Mouse (Mus musculus) heart, adult 9 months (tissue): ENCODE data around the gene Ckm.
A peak's percentile ranks its signal among the peaks of the same experiment; 100 is the strongest.

Experiments
- DNase-seq, 2 experiments: peaks; one replicate each; pipeline ENCODE4 v3.0.0; 2022; ENCODE audit warnings: low spot score in 2 of 2

Gene Ckm

GRCm38 (mm10) chr7:19404476-19404875, at the start of gene Ckm:
Gene Ckm, plus strand, starts transcription at chr7:19404776.
- no peak for DNase-seq

- no peak for DNase-seq
Observed at GRCm38 (mm10) chr7:19354991-19355390, 49.6 kb upstream of the Ckm start.

GRCm38 (mm10) chr7:19356311-19356710, 48.3 kb upstream of the Ckm start:
- no peak for DNase-seq

DNA sequence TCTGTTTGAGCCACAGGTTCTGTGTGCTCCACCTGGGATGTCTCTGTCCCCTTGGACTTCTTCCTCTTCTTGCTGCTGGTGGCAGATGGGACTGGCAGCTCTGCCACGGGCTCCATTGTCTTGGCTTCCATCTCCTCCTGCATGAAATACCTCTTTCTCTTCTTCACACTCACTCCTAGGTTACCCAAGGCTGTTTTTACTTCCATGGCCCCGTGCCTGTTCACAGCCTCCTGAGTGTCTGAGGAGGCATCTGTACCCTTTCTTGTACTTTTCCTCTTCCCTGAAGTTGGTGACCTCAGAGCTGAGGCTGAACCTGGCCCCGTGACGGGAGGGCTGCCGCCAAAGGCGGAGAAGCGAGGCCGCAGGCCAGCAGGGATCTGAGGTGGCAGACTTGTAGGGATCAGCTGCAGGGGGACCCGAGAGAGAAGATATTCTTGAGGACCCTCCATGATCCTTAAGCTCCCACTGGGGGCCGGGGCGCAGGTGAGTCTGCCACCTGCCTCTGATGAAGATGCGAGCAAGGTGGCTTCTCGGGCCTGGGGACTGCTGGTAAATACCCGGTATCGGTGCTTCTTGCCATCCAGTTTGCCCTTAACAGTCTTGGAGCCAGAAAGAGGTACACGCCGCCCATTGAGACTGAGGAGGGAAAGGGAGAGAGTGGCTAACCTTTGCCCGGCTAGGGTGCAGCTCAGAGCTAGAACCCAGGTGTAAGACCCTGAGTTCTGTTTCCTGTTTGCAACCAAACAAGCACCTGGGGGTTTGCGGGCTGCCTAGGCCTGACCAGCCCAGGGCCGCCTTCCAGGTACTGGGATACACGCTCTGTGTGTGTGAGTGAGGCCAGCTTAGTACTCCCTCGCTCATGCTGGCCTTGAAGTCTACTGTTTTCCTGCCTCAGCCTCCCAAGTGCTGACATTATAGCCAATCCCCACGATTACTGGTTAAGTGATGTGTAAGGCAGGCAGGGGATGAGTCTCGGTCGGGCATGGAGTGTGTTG, 46.9 kb upstream of the Ckm start:
- DNase-seq, result no peak

DNA sequence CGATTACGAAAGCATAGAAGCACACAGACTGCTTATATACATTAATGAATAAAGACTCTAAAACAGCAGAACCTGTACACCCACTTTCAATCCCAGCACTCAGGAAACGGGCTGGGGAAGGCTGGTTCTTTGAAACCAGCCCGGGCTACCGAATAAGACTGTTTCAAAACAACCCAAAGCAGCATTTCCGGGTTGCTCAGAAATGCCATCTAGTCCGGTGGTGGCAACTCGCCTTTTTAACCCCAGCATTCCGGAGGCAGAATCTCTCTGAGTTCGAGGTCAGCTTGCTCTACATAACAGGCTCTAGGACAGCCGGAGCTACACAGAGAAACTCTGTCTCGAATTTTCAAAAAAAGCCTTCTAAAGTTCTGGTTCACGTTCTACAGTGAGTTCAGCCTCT, 45.9 kb upstream of the Ckm start:
- no peak for DNase-seq

GRCm38 (mm10) chr7:19359299-19359891, 45.2 kb upstream of the Ckm start, which contains the start of the genes Cd3eap and Ppp1r13l:
Gene Cd3eap, minus strand, starts transcription at chr7:19359483.
Gene Ppp1r13l, plus strand, starts transcription at chr7:19359749.
- peak; percentile 82 to 91 for DNase-seq

DNA sequence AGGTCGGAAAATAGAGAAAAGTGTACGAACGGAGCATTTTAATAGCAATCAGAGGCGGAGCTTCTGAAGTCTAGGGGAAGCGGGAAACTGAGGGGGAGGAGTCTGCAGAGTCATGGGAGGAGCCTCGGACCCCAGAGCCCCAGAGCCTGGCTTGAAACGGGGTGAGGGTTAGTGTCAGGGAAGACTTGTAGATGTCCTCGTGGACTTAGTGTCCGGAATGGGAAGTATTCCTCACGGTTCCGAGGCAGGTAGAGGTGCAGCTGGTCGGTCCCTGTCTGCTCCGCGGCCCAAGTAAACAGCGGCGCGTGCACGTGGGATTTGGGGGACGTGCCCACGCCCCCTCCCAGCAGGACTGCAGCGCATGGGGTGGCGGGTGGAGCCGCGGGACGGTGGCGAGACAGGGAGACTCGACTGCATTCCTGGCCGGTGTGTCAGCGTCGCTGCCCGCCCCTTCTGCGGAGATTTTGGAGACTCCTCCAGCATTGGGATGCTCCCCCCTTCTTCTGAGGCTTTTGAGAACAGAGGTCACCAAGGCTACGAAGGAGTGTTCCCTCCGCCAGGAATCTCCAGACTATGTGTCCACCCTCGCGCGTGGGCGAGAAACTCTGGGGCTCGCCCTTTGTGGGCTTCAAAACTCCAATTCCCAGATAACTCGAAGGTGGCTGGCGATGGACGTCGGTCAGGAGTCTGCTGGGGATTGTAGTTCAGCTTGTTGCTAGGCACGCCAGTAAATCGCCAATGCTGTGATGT, 44.5 kb upstream of the Ckm start:
- peak; percentile 78 to 81 for DNase-seq

DNA sequence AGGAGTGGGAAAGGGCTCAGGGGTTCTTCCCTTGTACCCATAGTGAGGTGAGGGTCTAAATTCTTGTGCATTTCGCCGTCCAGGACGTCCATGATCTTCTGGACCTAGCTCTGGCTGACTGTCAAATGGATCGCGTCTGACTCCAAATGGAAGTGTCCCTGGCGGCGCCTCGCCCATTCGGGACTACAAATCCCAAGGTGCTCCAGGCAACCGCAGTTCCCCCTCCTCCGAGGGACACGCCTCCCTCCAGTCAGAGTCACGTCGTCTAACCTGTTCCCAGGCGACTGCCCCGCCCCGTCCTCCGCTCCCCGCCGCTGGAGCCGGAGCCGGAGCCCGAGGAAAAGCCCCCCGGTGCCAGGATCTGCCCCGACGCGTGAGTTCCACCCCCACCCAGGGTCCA, 43.6 kb upstream of the Ckm start:
- peak; percentile 93 to 94 for DNase-seq

DNA sequence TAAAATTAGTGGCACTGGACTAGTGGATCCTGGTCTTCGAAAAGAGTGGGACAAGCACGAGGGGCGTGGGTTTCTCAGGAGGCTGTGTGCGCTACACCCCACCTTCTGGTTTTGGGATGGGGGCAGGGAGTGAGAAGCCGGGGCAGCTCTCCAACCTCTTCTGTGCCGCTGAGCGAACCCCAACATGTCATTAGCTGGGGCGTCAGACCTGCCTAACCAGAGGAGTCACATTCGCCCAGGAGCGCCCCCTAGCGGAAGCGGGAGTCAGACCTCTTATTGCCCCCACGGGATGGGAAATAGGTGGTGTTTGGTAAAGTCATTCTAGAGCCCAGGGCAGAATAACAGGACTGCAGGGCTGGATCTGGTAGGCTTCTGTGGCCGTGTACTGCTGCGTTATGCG, 42.9 kb upstream of the Ckm start:
- DNase-seq, result peak; percentile 78 to 82

- peak; percentile 71 to 74 for DNase-seq
Observed at GRCm38 (mm10) chr7:19362276-19362675, 42.3 kb upstream of the Ckm start.

DNA sequence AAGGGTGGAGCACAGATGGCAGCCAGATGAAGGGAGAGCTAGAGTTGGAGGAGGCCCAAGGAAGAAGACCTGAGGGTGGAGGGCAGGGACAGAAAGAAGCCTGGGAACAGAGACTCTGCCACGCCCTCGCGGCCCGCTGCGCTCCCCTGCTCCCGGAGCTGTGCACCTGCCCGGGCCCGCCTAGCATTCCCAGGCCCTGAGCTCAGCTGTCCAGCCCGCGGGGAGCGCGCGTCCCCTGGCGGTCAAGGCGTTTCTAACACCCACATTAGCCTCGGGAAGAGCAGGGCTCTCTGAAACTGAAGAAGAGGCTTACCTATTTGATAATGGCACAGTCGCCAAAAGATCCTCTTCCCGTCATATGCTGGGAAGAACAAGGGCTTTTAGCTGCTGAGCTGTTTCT, 40.7 kb upstream of the Ckm start:
- peak; percentile 64 to 79 for DNase-seq

DNA sequence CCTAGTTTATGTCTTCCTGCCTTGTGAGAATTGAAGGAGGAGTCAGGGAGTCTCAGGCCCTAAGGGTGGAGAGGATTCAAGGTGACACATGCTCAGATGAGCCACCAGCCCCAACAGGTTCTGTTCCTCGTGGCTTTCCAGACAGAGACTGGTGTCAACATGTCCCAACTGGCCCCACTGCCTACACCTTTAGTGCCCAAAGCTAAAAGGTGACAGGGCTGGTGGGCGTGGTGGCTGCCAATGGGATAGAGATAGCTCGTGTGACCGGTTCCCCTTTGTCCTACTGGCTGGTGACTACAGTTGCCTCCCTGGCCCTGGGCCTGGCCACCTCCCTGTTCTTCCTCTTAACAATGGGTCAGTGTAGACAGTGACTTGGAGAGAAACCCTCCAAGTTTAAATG, 39.2 kb upstream of the Ckm start:
- no peak for DNase-seq

DNA sequence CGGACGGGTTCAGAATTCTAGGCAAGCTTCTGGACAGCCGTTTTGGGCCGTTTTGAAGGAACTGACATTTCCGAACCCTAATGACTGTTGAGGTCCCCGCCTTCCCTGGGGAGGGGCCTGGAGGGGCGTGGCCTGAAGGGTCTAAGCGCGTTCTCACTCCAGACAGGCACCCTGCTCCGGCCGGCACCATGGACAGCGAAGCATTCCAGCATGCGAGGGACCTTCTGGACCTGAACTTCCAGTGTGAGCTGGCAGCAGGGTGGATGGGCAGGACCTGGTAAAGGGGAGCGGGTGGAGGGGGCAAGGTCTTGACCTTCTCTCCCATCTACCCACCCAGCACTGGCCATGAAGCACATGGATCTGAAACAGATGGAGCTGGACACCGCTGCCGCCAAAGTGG, 36.2 kb upstream of the Ckm start:
- DNase-seq, result no peak

- peak in 1 of 2 experiments; percentile 33 for DNase-seq
Observed at GRCm38 (mm10) chr7:19369823-19370425, 34.7 kb upstream of the Ckm start.

GRCm38 (mm10) chr7:19373367-19373766, 31.2 kb upstream of the Ckm start:
- DNase-seq, result no peak

DNA sequence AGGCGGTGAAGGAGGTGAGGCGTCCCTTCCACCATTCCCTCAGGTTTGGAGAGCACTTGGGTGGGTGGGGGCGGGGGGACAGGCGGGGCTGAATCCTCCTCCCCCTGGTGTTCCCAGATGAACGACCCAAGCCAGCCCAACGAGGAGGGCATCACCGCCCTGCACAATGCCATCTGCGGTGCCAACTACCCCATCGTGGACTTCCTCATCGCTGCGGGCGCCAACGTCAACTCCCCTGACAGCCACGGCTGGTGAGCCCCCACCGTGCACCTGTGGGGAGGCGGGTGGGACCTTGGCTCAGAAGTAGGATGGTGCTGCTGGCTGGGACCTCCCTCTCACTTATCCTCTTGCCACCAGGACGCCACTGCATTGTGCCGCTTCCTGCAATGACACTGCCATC, 29.2 kb upstream of the Ckm start:
- no peak for DNase-seq

DNA sequence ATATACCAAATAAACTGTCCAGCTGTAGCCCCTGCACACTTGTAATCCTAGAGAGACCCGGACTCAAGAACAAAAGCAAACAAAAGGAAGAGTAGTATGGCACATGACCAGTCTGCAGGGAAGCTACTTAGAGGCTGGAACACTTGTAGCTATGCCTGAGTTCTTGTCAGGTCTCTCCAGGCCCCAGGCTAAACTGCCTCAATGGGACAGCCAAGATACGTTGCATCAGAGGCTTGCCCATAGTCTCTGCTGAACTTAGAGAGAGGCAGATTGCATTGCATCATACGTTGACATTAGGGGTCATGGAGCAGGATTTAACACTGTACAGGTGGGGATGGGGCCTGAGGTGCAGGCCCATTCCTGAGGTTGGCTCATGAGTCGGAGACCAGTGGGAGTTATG, 28.6 kb upstream of the Ckm start:
- DNase-seq, result no peak

DNA sequence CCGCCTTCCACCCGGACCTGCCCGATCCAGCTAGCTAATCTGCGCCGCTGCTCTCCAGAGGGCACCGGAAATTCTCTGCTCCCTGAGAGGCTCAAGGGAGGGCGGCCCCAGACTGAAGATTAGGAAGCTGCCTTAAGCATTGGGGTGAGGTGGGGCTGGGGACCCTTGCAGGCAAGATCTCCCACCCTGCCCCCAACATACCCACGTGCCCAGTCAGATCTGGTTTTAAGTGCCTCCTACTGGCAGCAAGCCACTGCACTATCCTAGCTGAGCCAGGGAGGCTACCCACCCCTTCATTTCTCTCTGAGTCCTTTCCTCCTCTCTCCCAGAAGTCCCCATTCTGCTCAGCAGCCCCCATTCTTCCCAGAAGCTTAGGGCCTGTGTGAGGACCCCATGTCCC, 26.5 kb upstream of the Ckm start:
- no peak for DNase-seq

DNA sequence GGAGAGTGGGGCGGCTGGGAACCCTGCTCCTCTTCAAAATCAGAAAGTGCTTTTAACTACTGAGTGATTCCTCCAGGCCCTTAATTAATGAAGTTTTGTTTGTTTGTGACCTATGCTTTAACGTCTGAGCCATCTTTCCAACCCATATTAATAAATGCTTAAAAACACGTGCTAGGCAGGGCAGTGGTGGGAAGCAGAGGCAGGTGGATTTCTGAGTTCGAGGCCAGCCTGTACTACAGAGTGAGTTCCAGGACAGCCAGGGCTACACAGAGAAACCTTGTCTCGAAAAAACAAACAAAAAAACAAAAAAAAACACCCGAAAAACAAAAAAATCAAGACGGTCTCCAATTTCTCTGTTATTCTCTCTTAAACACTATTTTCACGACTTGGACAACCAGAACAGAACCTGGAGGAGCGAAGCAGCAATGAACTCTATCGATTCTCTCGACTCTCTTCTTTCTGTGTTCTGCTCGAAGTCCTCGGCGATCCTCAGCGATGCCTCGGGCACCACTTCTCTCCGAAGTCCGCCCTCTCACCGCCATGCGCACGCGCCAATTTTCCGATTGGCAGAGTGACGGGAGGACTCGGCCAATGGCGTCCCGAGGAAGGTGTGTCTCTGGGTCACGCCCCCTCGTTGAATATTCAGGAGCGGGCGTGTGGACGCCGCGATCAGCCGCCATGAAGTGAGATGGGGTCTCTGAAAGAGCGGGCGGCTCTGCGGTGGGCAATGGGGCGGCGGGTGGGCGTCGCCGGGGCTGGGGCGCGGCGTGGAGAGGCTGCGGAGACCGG, 23.0 kb upstream of the Ckm start, which contains the start of gene Ercc2:
TSS of gene Ercc2 (plus strand) at position 634 of the 789 bp plus-strand sequence.
- DNase-seq, result peak; percentile 96 to 98

DNA sequence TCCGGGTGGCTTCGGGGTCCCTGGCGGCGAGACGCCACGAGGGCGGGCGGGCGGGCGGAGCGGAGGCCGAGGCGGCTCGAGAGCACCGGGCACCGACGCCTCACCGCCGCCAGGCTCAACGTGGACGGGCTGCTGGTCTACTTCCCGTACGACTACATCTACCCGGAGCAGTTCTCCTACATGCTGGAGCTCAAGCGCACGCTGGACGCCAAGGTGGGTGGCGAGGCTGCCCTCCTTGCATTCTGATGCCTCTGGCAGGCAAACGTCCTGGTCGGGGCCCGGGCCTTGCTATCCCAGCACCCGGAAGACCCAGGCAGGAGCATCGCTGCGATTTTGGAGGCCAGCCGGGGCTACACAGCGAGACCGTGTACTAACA, 22.4 kb upstream of the Ckm start:
- no peak for DNase-seq

- DNase-seq, result no peak
Observed at GRCm38 (mm10) chr7:19383708-19384107, 20.9 kb upstream of the Ckm start.
